Comparison of ENCODE assay signal across 8 mouse cellular contexts in the genomic region with DNA sequence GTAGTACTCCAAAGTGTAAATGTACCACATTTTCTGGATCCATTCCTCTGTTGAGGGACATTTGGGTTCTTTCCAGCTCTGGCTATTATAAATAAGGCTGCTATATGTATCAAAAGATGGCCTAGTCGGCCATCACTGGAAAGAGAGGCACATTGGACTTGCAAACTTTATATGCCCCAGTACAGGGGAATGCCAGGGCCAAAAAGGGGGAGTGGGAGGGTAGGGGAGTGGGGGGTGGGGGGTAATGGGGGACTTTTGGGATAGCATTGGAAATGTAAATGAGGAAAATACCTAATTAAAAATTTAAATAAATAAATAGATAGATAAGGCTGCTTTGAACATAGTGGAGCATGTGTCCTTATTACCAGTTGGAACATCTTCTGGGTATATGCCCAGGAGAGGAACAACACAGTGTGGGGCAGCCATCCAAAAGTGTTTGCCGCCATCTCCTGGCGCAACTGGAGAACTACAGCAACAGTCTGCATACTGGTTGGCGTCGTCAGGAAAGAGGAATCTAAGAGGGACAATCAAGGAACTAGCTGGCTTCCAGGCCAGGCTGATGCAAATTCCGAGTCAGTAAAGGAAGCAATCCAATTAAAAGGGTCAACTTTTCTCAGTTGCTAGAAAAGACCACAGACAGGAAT. TPM values are rescaled to one million over a fixed set of nuclear protein-coding genes. Genes with fewer than 3 reads are reported as not detected.
DNase-seq lines count a peak whose midpoint lies in the region; ATAC-seq and TF ChIP-seq lines count a peak whose summit lies in the region.
"Not testable (repeated sequence)": the region's sequence is repeated elsewhere in the genome, so short reads cannot be mapped to it uniquely, and the experiment has no call there.

No protein-coding gene starts in this region.

- peak; percentile 90 for TF ChIP-seq CTCF in ES-Bruce4 (IDR thresholded peaks at IDR 0.05; ENCODE audit: low read depth, low read length)

- not testable (repeated sequence) for H3K9ac ChIP-seq in ES-Bruce4 (ENCODE audit: low read depth, poor library complexity, severe bottlenecking); forebrain, embryonic 12.5 days

- not testable (repeated sequence) for H3K27ac ChIP-seq in ES-Bruce4 (ENCODE audit: insufficient read depth, low read length); forebrain, embryonic 12.5 days

- 3% methylated on average over 6 of the region's 6 CpGs for WGBS in forebrain, embryonic 12.5 days

- not testable (repeated sequence) for TF ChIP-seq EP300 in ES-Bruce4 (IDR thresholded peaks at IDR 0.05; ENCODE audit: insufficient read depth, low read depth, low read length)

- intact Hi-C loops in heart, postnatal 25 days (cut with DNase I): loop anchor here (1.0 to 10.0 kb wide), 2 partner anchors 106 to 920 kb away; no protein-coding TSS in a partner anchor

- peak; percentile 92 for ATAC-seq in forebrain, embryonic 12.5 days (ENCODE audit: low FRiP score)
- ATAC-seq in neutrophil, adult 5-6 weeks (ENCODE audit: extremely low read depth, insufficient number of reproducible peaks, low FRiP score, poor library complexity, severe bottlenecking): peak; percentile 93

- TF ChIP-seq POLR2A in ES-Bruce4 (IDR thresholded peaks at IDR 0.05; ENCODE audit: insufficient read depth, low read length): not testable (repeated sequence)

- peak; percentile 62 for DNase-seq in c-Kit-positive CD71-positive TER-119-positive erythroid progenitor cells, embryonic 14.5 days (ENCODE audit: low spot score)
- peak; percentile 18 for DNase-seq in heart, postnatal 25 days (ENCODE audit: low spot score)
- peak; percentile 67 for DNase-seq in layer of hippocampus, adult 11-12 months (ENCODE audit: low spot score)
- peak; percentile 48 to 55 for DNase-seq in lung, adult 18-20 months
- DNase-seq in testis, postnatal 14 days (ENCODE audit: low spot score): peak; percentile 10

- H3K4me3 ChIP-seq in ES-Bruce4 (ENCODE audit: low read depth, low read length); forebrain, embryonic 12.5 days (replicated peaks): not testable (repeated sequence)

- not testable (repeated sequence) for H3K36me3 ChIP-seq in ES-Bruce4 (ENCODE audit: control insufficient read depth, insufficient read depth, low read length, poor library complexity, severe bottlenecking); forebrain, embryonic 12.5 days (replicated peaks)

- not testable (repeated sequence) for H3K4me2 ChIP-seq in forebrain, embryonic 12.5 days

- H3K27me3 ChIP-seq in ES-Bruce4 (ENCODE audit: control insufficient read depth, insufficient read depth, low read length, poor library complexity, severe bottlenecking); forebrain, embryonic 12.5 days: not testable (repeated sequence)

- H3K4me1 ChIP-seq in ES-Bruce4 (ENCODE audit: control insufficient read depth, insufficient read depth, low read length); forebrain, embryonic 12.5 days: not testable (repeated sequence)

- not testable (repeated sequence) for H3K9me3 ChIP-seq in ES-Bruce4 (replicated peaks; ENCODE audit: control insufficient read depth, insufficient read depth, low read length, poor library complexity, severe bottlenecking); forebrain, embryonic 12.5 days

RNA-seq across cellular contexts. Expression of a gene that starts 30.8 kb away (rescaled TPM):
- polyA plus RNA-seq in ES-Bruce4 (2011; ENCODE audit: insufficient read depth, insufficient read length, low read depth, missing spikeins): 20.2 and 24.1 TPM in 2 replicates
- polyA plus RNA-seq in forebrain, embryonic 12.5 days (2016; fragmentation: Nextera tagmentation; extraction: Ambion mirVana): 25.4 and 26.1 TPM in 2 replicates
- 10 to 100 TPM; 29.6 to 31.6 TPM for total RNA-seq in heart, postnatal 25 days (2021)
- 7.4 and 8.0 TPM in 2 replicates for total RNA-seq in neutrophil, adult 5-6 weeks (2017)

Comparison
In these comparisons a context has a peak if more than half of its experiments do, and no peak if none do; other contexts are left out.
1. DNase-seq: peak in every context shown above with its lines; median percentile 67 in layer of hippocampus, adult 11-12 months; 62 in c-Kit-positive CD71-positive TER-119-positive erythroid progenitor cells, embryonic 14.5 days; 52 in lung, adult 18-20 months; 18 in heart, postnatal 25 days; 10 in testis, postnatal 14 days.